Mouse (Mus musculus): ENCODE data around the gene Ccdc121. TPM values are rescaled to one million over a fixed set of nuclear protein-coding genes. Genes with fewer than 3 reads are reported as not detected.

Ccdc121 gene
- polyA plus RNA-seq, 1 experiment from 2014 or later = 0.16 TPM

- H3K36me3 ChIP-seq (ENCODE audit: control insufficient read depth, insufficient read depth, low read length) = no peaks in the 10 kb centered on the region
- no peaks in the 10 kb centered on the region for H3K9me3 ChIP-seq (ENCODE audit: control insufficient read depth, low read length)
- WGBS = 69% methylated on average over 6 of the region's 6 CpGs
- no peak overlapping the region for H3K4me2 ChIP-seq (ENCODE audit: low read depth, severe bottlenecking)
- no peak overlapping the region for H3K9ac ChIP-seq (ENCODE audit: low read length)
- ATAC-seq (ENCODE audit: insufficient number of reproducible peaks, low FRiP score, low TSS enrichment, low read depth) (no peak), DNase-seq (ENCODE audit: low spot score) (no peak)
- no peaks in the 10 kb centered on the region for H3K27me3 ChIP-seq (ENCODE audit: control insufficient read depth, insufficient read depth, low read length)
- no peaks in the 10 kb centered on the region for H3K4me1 ChIP-seq (ENCODE audit: control insufficient read depth, insufficient read depth, low read length)
- H3K27ac ChIP-seq (replicated peaks; ENCODE audit: low read depth, low read length) = no peak overlapping the region
- no peak overlapping the region for H3K4me3 ChIP-seq (ENCODE audit: low read depth, low read length)
Measured at GRCm38 (mm10) chr1:181476557-181476956, 34.7 kb downstream of the Ccdc121 start.

- H3K4me3 ChIP-seq (ENCODE audit: low read depth, low read length) = no peak overlapping the region
- H3K9me3 ChIP-seq (ENCODE audit: control insufficient read depth, low read length) = 0 out of 2 replicates have a peak, but pooled peaks cover 3% of the 10 kb centered on the region
- no peak for ATAC-seq (ENCODE audit: insufficient number of reproducible peaks, low FRiP score, low TSS enrichment, low read depth)
- no peak overlapping the region for H3K27ac ChIP-seq (replicated peaks; ENCODE audit: low read depth, low read length)
- H3K4me1 ChIP-seq (ENCODE audit: control insufficient read depth, insufficient read depth, low read length) = no peaks in the 10 kb centered on the region
- H3K36me3 ChIP-seq (ENCODE audit: control insufficient read depth, insufficient read depth, low read length) = no peaks in the 10 kb centered on the region
- no peak for DNase-seq (ENCODE audit: low spot score)
- H3K9ac ChIP-seq (ENCODE audit: low read length) = no peak overlapping the region
- no peaks in the 10 kb centered on the region for H3K27me3 ChIP-seq (ENCODE audit: control insufficient read depth, insufficient read depth, low read length)
- WGBS = 81% methylated on average over 8 of the region's 8 CpGs
- no peak overlapping the region for H3K4me2 ChIP-seq (ENCODE audit: low read depth, severe bottlenecking)
Measured at GRCm38 (mm10) chr1:181476141-181476540, 35.1 kb downstream of the Ccdc121 start.

- no peak for ATAC-seq (ENCODE audit: insufficient number of reproducible peaks, low FRiP score, low TSS enrichment, low read depth)
- Histone ChIP-seq H3K36me3 (ENCODE audit: control insufficient read depth, insufficient read depth, low read length) (no peaks in the 10 kb centered on the region), H3K27me3 (ENCODE audit: control insufficient read depth, insufficient read depth, low read length) (no peaks in the 10 kb centered on the region), H3K4me1 (ENCODE audit: control insufficient read depth, insufficient read depth, low read length) (no peaks in the 10 kb centered on the region), H3K9me3 (ENCODE audit: control insufficient read depth, low read length) (0 out of 2 replicates have a peak, but pooled peaks cover 3% of the 10 kb centered on the region), H3K4me3 (ENCODE audit: low read depth, low read length) (no peak overlapping the region), H3K27ac (replicated peaks; ENCODE audit: low read depth, low read length) (no peak overlapping the region), H3K4me2 (ENCODE audit: low read depth, severe bottlenecking) (no peak overlapping the region), H3K9ac (ENCODE audit: low read length) (no peak overlapping the region)
- DNase-seq (ENCODE audit: low spot score) = no peak
- WGBS = 60% methylated on average over 8 of the region's 8 CpGs
Measured at GRCm38 (mm10) chr1:181469415-181469814, 41.8 kb downstream of the Ccdc121 start.

- H3K9ac ChIP-seq (ENCODE audit: low read length) = no peak overlapping the region
- no peak overlapping the region for H3K4me3 ChIP-seq (ENCODE audit: low read depth, low read length)
- 0 out of 2 replicates have a peak, but pooled peaks cover 3% of the 10 kb centered on the region for H3K9me3 ChIP-seq (ENCODE audit: control insufficient read depth, low read length)
- DNase-seq (ENCODE audit: low spot score) (no peak), ATAC-seq (ENCODE audit: insufficient number of reproducible peaks, low FRiP score, low TSS enrichment, low read depth) (no peak)
- no peaks in the 10 kb centered on the region for H3K36me3 ChIP-seq (ENCODE audit: control insufficient read depth, insufficient read depth, low read length)
- 90% methylated on average over 6 of the region's 6 CpGs for WGBS
- H3K27ac ChIP-seq (replicated peaks; ENCODE audit: low read depth, low read length) = no peak overlapping the region
- H3K4me1 ChIP-seq (ENCODE audit: control insufficient read depth, insufficient read depth, low read length) = no peaks in the 10 kb centered on the region
- H3K27me3 ChIP-seq (ENCODE audit: control insufficient read depth, insufficient read depth, low read length) = no peaks in the 10 kb centered on the region
- H3K4me2 ChIP-seq (ENCODE audit: low read depth, severe bottlenecking) = no peak overlapping the region
Measured at GRCm38 (mm10) chr1:181467321-181467670, 44.0 kb downstream of the Ccdc121 start.

- WGBS = 80% methylated on average over 17 of the region's 17 CpGs
- 0 out of 2 replicates have a peak, but pooled peaks cover 3% of the 10 kb centered on the region for H3K9me3 ChIP-seq (ENCODE audit: control insufficient read depth, low read length)
- DNase-seq (ENCODE audit: low spot score) = no peak
- H3K27me3 ChIP-seq (ENCODE audit: control insufficient read depth, insufficient read depth, low read length) = no peaks in the 10 kb centered on the region
- no peak overlapping the region for H3K27ac ChIP-seq (replicated peaks; ENCODE audit: low read depth, low read length)
- H3K9ac ChIP-seq (ENCODE audit: low read length) = no peak overlapping the region
- H3K4me2 ChIP-seq (ENCODE audit: low read depth, severe bottlenecking) = no peak overlapping the region
- H3K4me3 ChIP-seq (ENCODE audit: low read depth, low read length) = no peak overlapping the region
- H3K36me3 ChIP-seq (ENCODE audit: control insufficient read depth, insufficient read depth, low read length) = no peaks in the 10 kb centered on the region
- peaks cover 2% of the 10 kb centered on the region; the same call in 1 of the 2 replicates for H3K4me1 ChIP-seq (ENCODE audit: control insufficient read depth, insufficient read depth, low read length)
- ATAC-seq (ENCODE audit: insufficient number of reproducible peaks, low FRiP score, low TSS enrichment, low read depth) = no peak
Measured at GRCm38 (mm10) chr1:181466601-181467320, 44.5 kb downstream of the Ccdc121 start.

- Histone ChIP-seq H3K36me3 (ENCODE audit: control insufficient read depth, insufficient read depth, low read length) (no peaks in the 10 kb centered on the region), H3K27ac (replicated peaks; ENCODE audit: low read depth, low read length) (no peak overlapping the region), H3K9me3 (ENCODE audit: control insufficient read depth, low read length) (no peaks in the 10 kb centered on the region), H3K9ac (ENCODE audit: low read length) (no peak overlapping the region), H3K4me2 (ENCODE audit: low read depth, severe bottlenecking) (no peak overlapping the region), H3K4me1 (ENCODE audit: control insufficient read depth, insufficient read depth, low read length) (peaks cover 7% of the 10 kb centered on the region; the same call in 1 of the 2 replicates), H3K27me3 (ENCODE audit: control insufficient read depth, insufficient read depth, low read length) (no peaks in the 10 kb centered on the region), H3K4me3 (ENCODE audit: low read depth, low read length) (no peak overlapping the region)
- ATAC-seq (ENCODE audit: insufficient number of reproducible peaks, low FRiP score, low TSS enrichment, low read depth) (no peak), DNase-seq (ENCODE audit: low spot score) (no peak)
- 95% methylated on average over 6 of the region's 6 CpGs for WGBS
Measured at GRCm38 (mm10) chr1:181466040-181466439, 45.2 kb downstream of the Ccdc121 start.

GRCm38 (mm10) chr1:181465027-181465426, 46.2 kb downstream of the Ccdc121 start:
- H3K9me3 ChIP-seq (ENCODE audit: control insufficient read depth, low read length) = no peaks in the 10 kb centered on the region
- peaks cover 9% of the 10 kb centered on the region; the same call in 1 of the 2 replicates for H3K4me1 ChIP-seq (ENCODE audit: control insufficient read depth, insufficient read depth, low read length)
- no peak overlapping the region for H3K27ac ChIP-seq (replicated peaks; ENCODE audit: low read depth, low read length)
- no peak overlapping the region for H3K4me3 ChIP-seq (ENCODE audit: low read depth, low read length)
- no peak for ATAC-seq (ENCODE audit: insufficient number of reproducible peaks, low FRiP score, low TSS enrichment, low read depth)
- H3K36me3 ChIP-seq (ENCODE audit: control insufficient read depth, insufficient read depth, low read length) = no peaks in the 10 kb centered on the region
- no peak overlapping the region for H3K9ac ChIP-seq (ENCODE audit: low read length)
- no peak overlapping the region for H3K4me2 ChIP-seq (ENCODE audit: low read depth, severe bottlenecking)
- DNase-seq (ENCODE audit: low spot score) = peak; percentile 43
- H3K27me3 ChIP-seq (ENCODE audit: control insufficient read depth, insufficient read depth, low read length) = no peaks in the 10 kb centered on the region
- 56% methylated on average over 5 of the region's 5 CpGs for WGBS

- no peak for DNase-seq (ENCODE audit: low spot score)
- peaks cover 9% of the 10 kb centered on the region; the same call in 1 of the 2 replicates for H3K4me1 ChIP-seq (ENCODE audit: control insufficient read depth, insufficient read depth, low read length)
- 86% methylated on average over 6 of the region's 6 CpGs for WGBS
- H3K36me3 ChIP-seq (ENCODE audit: control insufficient read depth, insufficient read depth, low read length) = no peaks in the 10 kb centered on the region
- no peak overlapping the region for H3K4me2 ChIP-seq (ENCODE audit: low read depth, severe bottlenecking)
- H3K27ac ChIP-seq (replicated peaks; ENCODE audit: low read depth, low read length) = no peak overlapping the region
- no peaks in the 10 kb centered on the region for H3K9me3 ChIP-seq (ENCODE audit: control insufficient read depth, low read length)
- no peak for ATAC-seq (ENCODE audit: insufficient number of reproducible peaks, low FRiP score, low TSS enrichment, low read depth)
- no peaks in the 10 kb centered on the region for H3K27me3 ChIP-seq (ENCODE audit: control insufficient read depth, insufficient read depth, low read length)
- H3K9ac ChIP-seq (ENCODE audit: low read length) = no peak overlapping the region
- no peak overlapping the region for H3K4me3 ChIP-seq (ENCODE audit: low read depth, low read length)
Measured at GRCm38 (mm10) chr1:181462906-181463179, 48.4 kb downstream of the Ccdc121 start.
